Mouse (Mus musculus): ENCODE data around the gene Rap1gds1. TPM values are rescaled to one million over a fixed set of nuclear protein-coding genes. Genes with fewer than 3 reads are reported as not detected.

The Rap1gds1 gene
- polyA plus RNA-seq, 1 experiment from 2014 or later: 61.3 TPM

GRCm38 (mm10) chr3:138977413-138977812 lies 97.6 kb downstream of the Rap1gds1 start:
- Histone ChIP-seq H3K9me3 (no peaks in the 10 kb centered on the region), H3K27me3 (ENCODE audit: insufficient read depth, poor library complexity, severe bottlenecking) (no peaks in the 10 kb centered on the region), H3K27ac (no peak overlapping the region), H3K4me1 (replicated peaks) (no peaks in the 10 kb centered on the region), H3K36me3 (peaks cover 41% of the 10 kb centered on the region), H3K4me3 (no peak overlapping the region)
- WGBS: 93% methylated on average over 1 of the region's 1 CpGs
- DNase-seq (ENCODE audit: low spot score): no peak

GRCm38 (mm10) chr3:138967627-138968026 lies 107.4 kb downstream of the Rap1gds1 start:
- H3K9me3 ChIP-seq: no peaks in the 10 kb centered on the region
- no peak overlapping the region for H3K4me3 ChIP-seq
- no peak overlapping the region for H3K27ac ChIP-seq
- H3K36me3 ChIP-seq: peaks cover 10% of the 10 kb centered on the region
- no peaks in the 10 kb centered on the region for H3K4me1 ChIP-seq (replicated peaks)
- no peak for DNase-seq (ENCODE audit: low spot score)
- no peaks in the 10 kb centered on the region for H3K27me3 ChIP-seq (ENCODE audit: insufficient read depth, poor library complexity, severe bottlenecking)
- 94% methylated on average over 9 of the region's 9 CpGs for WGBS

GRCm38 (mm10) chr3:138958527-138958926 lies 116.5 kb downstream of the Rap1gds1 start:
- Histone ChIP-seq H3K4me3 (no peak overlapping the region), H3K27me3 (ENCODE audit: insufficient read depth, poor library complexity, severe bottlenecking) (no peaks in the 10 kb centered on the region), H3K4me1 (replicated peaks) (no peaks in the 10 kb centered on the region), H3K27ac (no peak overlapping the region), H3K9me3 (no peaks in the 10 kb centered on the region), H3K36me3 (peaks cover 63% of the 10 kb centered on the region)
- 95% methylated on average over 8 of the region's 8 CpGs for WGBS
- DNase-seq (ENCODE audit: low spot score): no peak

DNA sequence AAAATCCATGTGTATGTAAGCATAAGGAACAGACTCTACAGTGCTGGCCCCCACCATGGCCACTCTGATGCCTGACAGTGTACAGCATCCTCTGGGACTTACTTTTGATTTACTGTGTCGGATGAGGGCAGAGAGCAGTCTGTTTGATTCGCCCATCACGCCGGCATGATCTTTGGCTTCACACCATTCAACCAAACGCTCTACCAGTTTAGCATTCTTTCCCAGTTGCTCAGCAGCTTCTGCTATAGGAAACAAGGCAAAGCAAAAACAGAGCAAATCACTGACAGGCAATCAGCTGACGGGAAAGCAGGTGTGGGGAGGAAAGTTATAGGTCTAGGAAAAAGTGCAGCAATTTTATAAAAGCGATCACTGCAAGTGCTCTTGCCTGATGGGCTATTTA lies 119.8 kb downstream of the Rap1gds1 start:
- H3K27ac ChIP-seq: no peak overlapping the region
- H3K36me3 ChIP-seq: peaks cover 56% of the 10 kb centered on the region
- 96% methylated on average over 7 of the region's 7 CpGs for WGBS
- H3K4me1 ChIP-seq (replicated peaks): no peaks in the 10 kb centered on the region
- H3K27me3 ChIP-seq (ENCODE audit: insufficient read depth, poor library complexity, severe bottlenecking): no peaks in the 10 kb centered on the region
- H3K4me3 ChIP-seq: no peak overlapping the region
- no peaks in the 10 kb centered on the region for H3K9me3 ChIP-seq
- no peak for DNase-seq (ENCODE audit: low spot score)

DNA sequence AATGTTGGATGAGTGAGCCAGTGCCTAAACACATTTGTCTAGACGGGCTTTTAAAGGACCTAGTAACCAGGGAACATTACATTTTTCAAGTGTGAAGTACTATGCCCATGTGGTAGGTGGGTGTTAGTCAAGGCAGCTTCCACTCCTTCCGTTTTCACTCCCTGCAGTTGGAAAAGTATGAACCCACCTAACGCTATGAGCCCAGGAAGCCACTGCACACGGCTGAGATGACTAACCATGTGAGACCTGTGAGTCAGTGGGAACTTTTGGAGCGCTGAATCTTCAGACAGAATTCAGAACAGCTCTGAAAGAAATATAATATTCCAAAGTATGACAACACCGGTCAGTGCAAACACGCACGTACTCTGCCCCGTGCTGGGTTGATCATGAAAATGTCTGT lies 125.9 kb downstream of the Rap1gds1 start:
- H3K9me3 ChIP-seq: no peaks in the 10 kb centered on the region
- no peaks in the 10 kb centered on the region for H3K4me1 ChIP-seq (replicated peaks)
- H3K36me3 ChIP-seq: peaks cover 51% of the 10 kb centered on the region
- DNase-seq (ENCODE audit: low spot score): no peak
- WGBS: 94% methylated on average over 9 of the region's 9 CpGs
- H3K27me3 ChIP-seq (ENCODE audit: insufficient read depth, poor library complexity, severe bottlenecking): no peaks in the 10 kb centered on the region
- H3K4me3 ChIP-seq: no peak overlapping the region
- H3K27ac ChIP-seq: no peak overlapping the region

DNA sequence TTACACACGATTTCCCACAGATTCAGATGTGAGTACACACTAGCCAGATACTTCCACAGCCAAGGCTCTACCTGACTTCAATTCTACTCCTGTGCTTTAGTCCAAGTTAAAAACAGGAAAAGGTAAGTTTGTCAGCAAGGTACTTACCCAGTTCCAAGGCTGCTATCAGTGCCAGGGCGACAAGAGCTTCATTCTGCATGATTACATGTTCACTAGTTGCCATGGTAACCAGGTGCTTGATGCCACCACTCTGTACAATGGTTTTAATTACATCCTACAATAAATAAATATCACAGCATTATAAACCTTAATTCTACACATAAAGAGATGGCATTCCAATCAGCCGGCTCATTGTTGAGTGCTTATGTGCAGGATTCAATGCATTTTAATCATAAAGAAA lies 129.5 kb downstream of the Rap1gds1 start:
- no peak overlapping the region for H3K27ac ChIP-seq
- H3K36me3 ChIP-seq: peaks cover 46% of the 10 kb centered on the region
- no peak for DNase-seq (ENCODE audit: low spot score)
- H3K4me3 ChIP-seq: no peak overlapping the region
- 94% methylated on average over 3 of the region's 3 CpGs for whole genome bisulfite sequencing
- H3K27me3 ChIP-seq (ENCODE audit: insufficient read depth, poor library complexity, severe bottlenecking): no peaks in the 10 kb centered on the region
- H3K4me1 ChIP-seq (replicated peaks): peaks cover 4% of the 10 kb centered on the region; the same call in 1 of the 2 replicates
- H3K9me3 ChIP-seq: no peaks in the 10 kb centered on the region

DNA sequence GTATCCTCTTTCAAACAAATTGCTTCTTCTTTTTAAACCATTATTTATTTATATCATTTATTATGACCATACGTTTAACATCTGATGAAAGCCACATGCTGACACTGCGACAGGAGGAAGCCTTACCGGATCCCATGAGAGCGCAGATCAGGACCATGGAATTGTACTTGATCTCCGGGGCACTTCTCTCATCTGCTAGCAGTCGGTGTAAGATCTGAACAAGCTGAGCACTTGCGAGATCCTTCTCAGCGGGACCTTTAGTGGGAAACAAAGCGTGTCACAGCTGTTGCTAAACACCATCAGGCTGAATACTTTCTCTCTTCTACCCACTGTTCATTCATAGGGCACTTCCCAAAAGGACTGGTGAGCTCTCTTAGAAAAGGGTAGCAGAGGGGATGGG lies 133.4 kb downstream of the Rap1gds1 start:
- no peak overlapping the region for H3K4me3 ChIP-seq
- no peaks in the 10 kb centered on the region for H3K9me3 ChIP-seq
- H3K27ac ChIP-seq: no peak overlapping the region
- DNase-seq (ENCODE audit: low spot score): peak; percentile 16
- 35% methylated on average over 9 of the region's 9 CpGs for WGBS
- H3K27me3 ChIP-seq (ENCODE audit: insufficient read depth, poor library complexity, severe bottlenecking): no peaks in the 10 kb centered on the region
- H3K36me3 ChIP-seq: peaks cover 65% of the 10 kb centered on the region
- peaks cover 4% of the 10 kb centered on the region; the same call in 1 of the 2 replicates for H3K4me1 ChIP-seq (replicated peaks)

- H3K9me3 ChIP-seq: no peaks in the 10 kb centered on the region
- DNase-seq (ENCODE audit: low spot score): no peak
- H3K27ac ChIP-seq: no peak overlapping the region
- H3K4me1 ChIP-seq (replicated peaks): peaks cover 4% of the 10 kb centered on the region; the same call in 1 of the 2 replicates
- H3K4me3 ChIP-seq: no peak overlapping the region
- peaks cover 57% of the 10 kb centered on the region for H3K36me3 ChIP-seq
- no peaks in the 10 kb centered on the region for H3K27me3 ChIP-seq (ENCODE audit: insufficient read depth, poor library complexity, severe bottlenecking)
- 96% methylated on average over 10 of the region's 10 CpGs for WGBS
Measured at GRCm38 (mm10) chr3:138937241-138937640, 137.8 kb downstream of the Rap1gds1 start.

- Histone ChIP-seq H3K9me3 (no peaks in the 10 kb centered on the region), H3K27me3 (ENCODE audit: insufficient read depth, poor library complexity, severe bottlenecking) (no peaks in the 10 kb centered on the region), H3K4me1 (replicated peaks) (peaks cover 3% of the 10 kb centered on the region; the same call in 1 of the 2 replicates), H3K4me3 (no peak overlapping the region), H3K36me3 (peaks cover 57% of the 10 kb centered on the region), H3K27ac (no peak overlapping the region)
- WGBS: 91% methylated on average over 8 of the region's 8 CpGs
- DNase-seq (ENCODE audit: low spot score): no peak
Measured at GRCm38 (mm10) chr3:138936780-138937179, 138.2 kb downstream of the Rap1gds1 start.

DNA sequence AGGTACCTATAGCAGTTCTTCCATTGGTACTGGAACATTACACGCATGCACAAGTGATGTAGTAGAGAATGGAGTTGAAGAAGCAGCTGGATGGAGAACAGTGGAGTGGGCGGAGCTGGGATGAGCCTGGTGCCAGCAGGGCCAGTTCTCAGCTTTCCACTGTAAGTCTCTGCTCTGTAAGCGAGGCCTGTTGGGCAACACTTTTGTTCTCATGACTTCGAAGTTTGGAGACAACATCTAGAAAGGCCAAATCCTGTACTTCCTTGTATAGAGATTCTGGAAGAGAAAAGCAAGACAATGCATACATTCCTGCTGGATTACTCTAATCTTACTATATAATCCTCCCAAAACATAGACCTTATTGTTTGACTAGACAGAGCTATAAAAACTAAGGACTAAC lies 147.6 kb downstream of the Rap1gds1 start:
- H3K9me3 ChIP-seq: 0 out of 2 replicates have a peak, but pooled peaks cover 4% of the 10 kb centered on the region
- peaks cover 66% of the 10 kb centered on the region for H3K36me3 ChIP-seq
- H3K27me3 ChIP-seq (ENCODE audit: insufficient read depth, poor library complexity, severe bottlenecking): no peaks in the 10 kb centered on the region
- no peak overlapping the region for H3K27ac ChIP-seq
- 93% methylated on average over 4 of the region's 4 CpGs for WGBS
- no peak overlapping the region for H3K4me3 ChIP-seq
- no peak for DNase-seq (ENCODE audit: low spot score)
- no peaks in the 10 kb centered on the region for H3K4me1 ChIP-seq (replicated peaks)

GRCm38 (mm10) chr3:138926161-138926560 lies 148.8 kb downstream of the Rap1gds1 start:
- H3K9me3 ChIP-seq: 0 out of 2 replicates have a peak, but pooled peaks cover under 1% of the 10 kb centered on the region
- H3K27me3 ChIP-seq (ENCODE audit: insufficient read depth, poor library complexity, severe bottlenecking): no peaks in the 10 kb centered on the region
- H3K4me3 ChIP-seq: no peak overlapping the region
- no peaks in the 10 kb centered on the region for H3K4me1 ChIP-seq (replicated peaks)
- DNase-seq (ENCODE audit: low spot score): no peak
- H3K36me3 ChIP-seq: peaks cover 61% of the 10 kb centered on the region
- no peak overlapping the region for H3K27ac ChIP-seq
- WGBS: 93% methylated on average over 8 of the region's 8 CpGs

- Histone ChIP-seq H3K27me3 (ENCODE audit: insufficient read depth, poor library complexity, severe bottlenecking) (no peaks in the 10 kb centered on the region), H3K9me3 (no peaks in the 10 kb centered on the region), H3K27ac (no peak overlapping the region), H3K4me1 (replicated peaks) (0 out of 2 replicates have a peak, but pooled peaks cover 6% of the 10 kb centered on the region), H3K4me3 (no peak overlapping the region), H3K36me3 (no peaks in the 10 kb centered on the region; the same call in 1 of the 2 replicates)
- DNase-seq (ENCODE audit: low spot score): no peak
- 95% methylated on average over 4 of the region's 4 CpGs for WGBS
Measured at GRCm38 (mm10) chr3:138918241-138918640, 156.8 kb downstream of the Rap1gds1 start.

DNA sequence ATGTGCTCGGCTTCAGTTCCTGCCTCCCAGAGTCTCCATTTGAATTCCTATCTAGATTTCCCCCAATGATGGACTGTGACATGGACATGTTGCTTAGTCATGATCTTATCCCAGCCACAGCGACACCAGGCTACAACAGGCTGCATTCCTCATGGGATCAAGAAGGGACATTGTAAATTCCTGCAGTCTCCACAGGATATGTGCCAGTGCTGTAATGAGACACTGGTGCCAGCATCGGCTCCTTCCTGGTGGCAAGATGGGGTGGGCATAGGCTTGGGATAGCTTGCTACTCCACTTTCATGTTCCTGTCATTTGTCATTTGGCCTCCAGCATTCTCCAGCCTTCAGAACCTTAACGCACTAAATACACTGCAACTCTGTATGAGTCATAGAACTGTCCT lies 158.0 kb downstream of the Rap1gds1 start:
- Histone ChIP-seq H3K9me3 (no peaks in the 10 kb centered on the region), H3K36me3 (no peaks in the 10 kb centered on the region; the same call in 1 of the 2 replicates), H3K4me1 (replicated peaks) (0 out of 2 replicates have a peak, but pooled peaks cover 6% of the 10 kb centered on the region), H3K4me3 (no peak overlapping the region), H3K27me3 (ENCODE audit: insufficient read depth, poor library complexity, severe bottlenecking) (no peaks in the 10 kb centered on the region), H3K27ac (no peak overlapping the region)
- 92% methylated on average over 4 of the region's 4 CpGs for WGBS
- peak; percentile 1 for DNase-seq (ENCODE audit: low spot score)

DNA sequence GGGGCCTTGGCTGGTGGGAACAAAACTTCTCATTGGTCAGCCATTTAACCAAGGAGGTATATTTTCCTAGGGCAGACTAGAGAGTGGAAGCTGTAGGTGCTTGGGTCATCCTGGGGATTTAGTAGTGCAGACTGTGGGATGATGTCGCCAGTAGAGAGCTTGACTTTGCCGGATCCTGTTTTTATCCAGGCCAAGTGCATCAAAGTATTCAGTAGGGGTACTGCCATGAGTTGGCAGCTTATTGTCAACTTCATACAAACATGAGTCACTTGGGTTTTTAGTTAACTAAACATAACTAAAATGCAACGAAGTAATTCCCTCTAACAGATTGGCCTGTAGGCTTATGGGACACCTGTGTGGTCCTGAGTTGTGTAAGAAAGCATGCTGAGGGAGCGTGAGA lies 158.4 kb downstream of the Rap1gds1 start:
- WGBS: 93% methylated on average over 4 of the region's 4 CpGs
- Histone ChIP-seq H3K36me3 (no peaks in the 10 kb centered on the region; the same call in 1 of the 2 replicates), H3K27me3 (ENCODE audit: insufficient read depth, poor library complexity, severe bottlenecking) (no peaks in the 10 kb centered on the region), H3K4me1 (replicated peaks) (0 out of 2 replicates have a peak, but pooled peaks cover 6% of the 10 kb centered on the region), H3K27ac (no peak overlapping the region), H3K4me3 (no peak overlapping the region), H3K9me3 (no peaks in the 10 kb centered on the region)
- no peak for DNase-seq (ENCODE audit: low spot score)

All from hindbrain, embryonic 10.5 days (tissue).